Comparison of ENCODE assay signal across 19 mouse cellular contexts in genomic region chr12:84831141-84831540, GRCm38 (mm10). TPM values are rescaled to one million over a fixed set of nuclear protein-coding genes. Genes with fewer than 3 reads are reported as not detected.
DNase-seq lines count a peak whose midpoint lies in the region; ATAC-seq and TF ChIP-seq lines count a peak whose summit lies in the region.
"Had no signal": no experiment of that assay in that cellular context is flagged by ENCODE, and none has a peak within 500 bp of the region (broad histone marks: within the 10 kb centered on the region; RNA-seq: fewer than 3 reads in every experiment).

No protein-coding gene starts in this region.

- no peak overlapping the region for H3K4me2 ChIP-seq in midbrain, embryonic 11.5 days
- no peak overlapping the region for H3K4me2 ChIP-seq in midbrain, postnatal 0 days (ENCODE audit: low read depth, low read length, poor library complexity, severe bottlenecking)

- no peak overlapping the region for H3K9ac ChIP-seq in midbrain, embryonic 11.5 days (ENCODE audit: low read length)
- H3K9ac ChIP-seq in midbrain, postnatal 0 days (replicated peaks; ENCODE audit: low read length, poor library complexity, severe bottlenecking), result no peak overlapping the region

- peak; percentile 52 to 65 for DNase-seq in cerebellum, postnatal 10 days
- no peak for DNase-seq in cerebellum, adult 8-10 months
- DNase-seq in gastrocnemius, adult 2 months, result peak; percentile 51
- DNase-seq in gastrocnemius, adult 18-20 months (ENCODE audit: low spot score), result no peak
- DNase-seq in midbrain, embryonic 11.5 days (ENCODE audit: low spot score, missing footprints), result peak; percentile 17
- DNase-seq in midbrain, postnatal 0 days (ENCODE audit: low spot score), result no peak
- DNase-seq: adrenal gland, adult 2 months; adrenal gland, adult 8-10 months; adrenal gland, postnatal 10 days; adrenal gland, postnatal 14 days; adrenal gland, postnatal 25 days; adrenal gland, postnatal 36 days; B cell, adult 2 months; cerebellum, adult 11 months; cerebellum, adult 18-20 months had no signal

- H3K27me3 ChIP-seq in midbrain, embryonic 11.5 days (ENCODE audit: control insufficient read depth, insufficient read depth, low read length), result no peaks in the 10 kb centered on the region
- no peaks in the 10 kb centered on the region for H3K27me3 ChIP-seq in midbrain, postnatal 0 days (ENCODE audit: insufficient read depth, low read length)
- H3K27me3 ChIP-seq: Patski had no signal

- no peak overlapping the region for H3K4me3 ChIP-seq in gastrocnemius, adult 2 months
- H3K4me3 ChIP-seq in midbrain, embryonic 11.5 days (ENCODE audit: low read depth, low read length), result no peak overlapping the region
- no peak overlapping the region for H3K4me3 ChIP-seq in midbrain, postnatal 0 days (ENCODE audit: low read depth, low read length)

- ATAC-seq in midbrain, embryonic 11.5 days (ENCODE audit: low FRiP score), result no peak
- no peak for ATAC-seq in midbrain, postnatal 0 days (ENCODE audit: low FRiP score)
- ATAC-seq: activated CD4-positive, CD25-positive, alpha-beta regulatory T cell, adult 4 months; CD4-positive, CD25-positive, alpha-beta regulatory T cell, adult 4 months; Patski had no signal

- H3K4me1 ChIP-seq in midbrain, embryonic 11.5 days (ENCODE audit: control insufficient read depth, insufficient read depth, low read length), result no peaks in the 10 kb centered on the region
- H3K4me1 ChIP-seq in midbrain, postnatal 0 days (ENCODE audit: insufficient read depth, low read length), result no peaks in the 10 kb centered on the region

- no peak for TF ChIP-seq CTCF in gastrocnemius, adult 2 months (IDR thresholded peaks at IDR 0.05)
- no peak for TF ChIP-seq CTCF in midbrain, postnatal 0 days (IDR thresholded peaks at IDR 0.05)

- H3K9me3 ChIP-seq in midbrain, embryonic 11.5 days (ENCODE audit: control insufficient read depth, low read length), result no peaks in the 10 kb centered on the region
- H3K9me3 ChIP-seq in midbrain, postnatal 0 days (ENCODE audit: low read length), result no peaks in the 10 kb centered on the region
- H3K9me3 ChIP-seq: G1E had no signal

- no peaks in the 10 kb centered on the region for H3K36me3 ChIP-seq in midbrain, embryonic 11.5 days (ENCODE audit: control insufficient read depth, insufficient read depth, low read length)
- H3K36me3 ChIP-seq in midbrain, postnatal 0 days (ENCODE audit: insufficient read depth, low read length), result no peaks in the 10 kb centered on the region
- H3K36me3 ChIP-seq: G1E had no signal

- 69% methylated on average over 5 of the region's 5 CpGs for WGBS in midbrain, embryonic 11.5 days
- 76% methylated on average over 5 of the region's 5 CpGs for WGBS in midbrain, postnatal 0 days

- intact Hi-C loops in gastrocnemius, adult 2 months (cut with DNase I), result no loop called here

- peak overlapping the region; percentile 67 for H3K27ac ChIP-seq in gastrocnemius, adult 2 months
- no peak overlapping the region for H3K27ac ChIP-seq in midbrain, embryonic 11.5 days (ENCODE audit: low read depth, low read length)
- H3K27ac ChIP-seq in midbrain, postnatal 0 days (ENCODE audit: low read depth, low read length), result no peak overlapping the region

RNA-seq across cellular contexts. Expression of gene Ltbp2, which starts 45.2 kb away (rescaled TPM):
- total RNA-seq in gastrocnemius, adult 2 months (2021), result 1 to 10 TPM in 1 of 2 experiments, under 1 TPM in 1; 0.78 to 1.6 TPM
- 1 to 10 TPM; 2.6 to 3.1 TPM for total RNA-seq in gastrocnemius, adult 18-20 months (2021)
- polyA plus RNA-seq in midbrain, embryonic 11.5 days (2014; fragmentation: Nextera tagmentation; extraction: Ambion mirVana), result 0.05 TPM in 1 of 2 replicates, not detected in the other
- 0.28 and 4.0 TPM in 2 replicates for total RNA-seq in midbrain, postnatal 0 days (2014; rRNA removed)
- 0.10 and 0.14 TPM in 2 replicates for polyA plus RNA-seq in midbrain, postnatal 0 days (2015; fragmentation: Nextera tagmentation; extraction: Ambion mirVana)
- polyA plus RNA-seq: activated CD4-positive, CD25-positive, alpha-beta regulatory T cell, adult 4 months; CD4-positive, CD25-positive, alpha-beta regulatory T cell, adult 4 months; G1E had no signal

RNA-seq across cellular contexts. Expression of gene Isca2, which starts 58.1 kb away (rescaled TPM):
- 10 to 100 TPM; 39.3 to 53.3 TPM for total RNA-seq in gastrocnemius, adult 2 months (2021)
- total RNA-seq in gastrocnemius, adult 18-20 months (2021), result 10 to 100 TPM; 46.8 to 48.2 TPM
- 162 and 171 TPM in 2 replicates for polyA plus RNA-seq in midbrain, embryonic 11.5 days (2014; fragmentation: Nextera tagmentation; extraction: Ambion mirVana)
- 58.8 and 63.7 TPM in 2 replicates for total RNA-seq in midbrain, postnatal 0 days (2014; rRNA removed)
- polyA plus RNA-seq in midbrain, postnatal 0 days (2015; fragmentation: Nextera tagmentation; extraction: Ambion mirVana), result 119 and 127 TPM in 2 replicates

RNA-seq across cellular contexts. Expression of gene Npc2, which starts 58.2 kb away (rescaled TPM):
- total RNA-seq in gastrocnemius, adult 2 months (2021), result 10 to 100 TPM; 13.2 to 18.0 TPM
- total RNA-seq in gastrocnemius, adult 18-20 months (2021), result 10 to 100 TPM; 14.8 to 15.8 TPM
- 97.2 and 102 TPM in 2 replicates for polyA plus RNA-seq in midbrain, embryonic 11.5 days (2014; fragmentation: Nextera tagmentation; extraction: Ambion mirVana)
- total RNA-seq in midbrain, postnatal 0 days (2014; rRNA removed), result 39.8 and 42.5 TPM in 2 replicates
- polyA plus RNA-seq in midbrain, postnatal 0 days (2015; fragmentation: Nextera tagmentation; extraction: Ambion mirVana), result 43.9 and 44.8 TPM in 2 replicates

Comparison
In these comparisons a context has a peak if more than half of its experiments do, and no peak if none do; other contexts are left out.
1. DNase-seq: peak in cerebellum, postnatal 10 days (2 of 2), gastrocnemius, adult 2 months (single experiment) and midbrain, embryonic 11.5 days (single experiment); none in cerebellum, adult 8-10 months (single experiment), gastrocnemius, adult 18-20 months (single experiment) and midbrain, postnatal 0 days (single experiment).